Mouse (Mus musculus): ENCODE measurements around the gene Hipk2. TPM values are rescaled to one million over a fixed set of nuclear protein-coding genes. Genes with fewer than 3 reads are reported as not detected.

Hipk2 gene
- polyA plus RNA-seq, 1 experiment, result 33.9 TPM

DNA sequence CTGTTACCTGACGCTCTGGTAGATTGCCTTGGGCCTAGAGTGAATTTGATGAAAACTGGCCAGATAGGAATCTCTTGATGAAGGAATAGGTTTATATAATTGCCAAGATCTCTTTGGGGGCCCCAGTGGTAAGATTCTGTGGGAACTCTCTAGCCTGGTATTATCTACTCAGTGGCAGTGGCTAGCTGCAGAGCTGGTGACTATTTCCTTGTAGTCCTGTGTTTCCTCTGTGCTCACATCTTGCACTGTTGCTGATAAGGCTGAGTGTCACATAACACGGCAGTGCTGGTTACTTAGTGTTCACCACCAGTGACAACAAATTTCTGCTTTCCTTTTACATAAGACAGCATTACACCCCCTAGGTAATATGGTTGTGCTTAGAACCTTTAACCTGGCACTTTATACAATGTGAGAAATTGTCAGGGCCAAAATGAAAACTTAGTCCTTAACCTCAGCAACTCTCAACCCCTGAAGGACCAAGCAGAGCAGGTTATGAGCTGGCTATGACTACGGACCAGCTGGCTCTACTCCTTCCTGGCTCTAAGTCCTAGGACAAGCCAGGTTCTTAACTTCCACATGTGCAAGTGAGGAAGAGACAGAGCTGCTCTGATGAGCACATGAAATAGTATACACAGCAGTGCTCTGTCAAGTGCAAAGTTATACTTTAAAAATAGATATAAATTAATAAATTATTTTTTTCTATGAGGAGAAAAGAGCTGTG is 80.7 kb downstream of the Hipk2 start:
- TF ChIP-seq CTCF (IDR thresholded peaks at IDR 0.05; ENCODE audit: control insufficient read depth, insufficient read depth, insufficient replicate concordance, low read depth, low read length), result no peak
- no peak for TF ChIP-seq POLR2A (IDR thresholded peaks at IDR 0.05; ENCODE audit: control insufficient read depth, low read depth, low read length)

GRCm38 (mm10) chr6:38792966-38793365 is 83.0 kb downstream of the Hipk2 start:
- no peak overlapping the region for H3K27ac ChIP-seq (ENCODE audit: control insufficient read depth, insufficient read depth, low read depth, low read length)
- TF ChIP-seq CTCF (IDR thresholded peaks at IDR 0.05; ENCODE audit: control insufficient read depth, insufficient read depth, insufficient replicate concordance, low read depth, low read length) (no peak), POLR2A (IDR thresholded peaks at IDR 0.05; ENCODE audit: control insufficient read depth, low read depth, low read length) (no peak)
- H3K4me3 ChIP-seq (ENCODE audit: control insufficient read depth, low read depth, low read length), result no peak overlapping the region
- H3K4me1 ChIP-seq (ENCODE audit: control insufficient read depth, insufficient read depth, low read length), result no peaks in the 10 kb centered on the region
- H3K27me3 ChIP-seq (ENCODE audit: control insufficient read depth, insufficient read depth, low read length), result no peaks in the 10 kb centered on the region
- no peaks in the 10 kb centered on the region for H3K36me3 ChIP-seq (ENCODE audit: control insufficient read depth, insufficient read depth, low read length)

More for the DNA sequence above, 80.7 kb downstream of the Hipk2 start:
- Histone ChIP-seq H3K4me3 (ENCODE audit: control insufficient read depth, low read depth, low read length) (no peak overlapping the region), H3K27me3 (ENCODE audit: control insufficient read depth, insufficient read depth, low read length) (no peaks in the 10 kb centered on the region), H3K27ac (ENCODE audit: control insufficient read depth, insufficient read depth, low read depth, low read length) (no peak overlapping the region), H3K4me1 (ENCODE audit: control insufficient read depth, insufficient read depth, low read length) (no peaks in the 10 kb centered on the region), H3K36me3 (ENCODE audit: control insufficient read depth, insufficient read depth, low read length) (no peaks in the 10 kb centered on the region)

- Histone ChIP-seq H3K27ac (ENCODE audit: control insufficient read depth, insufficient read depth, low read depth, low read length) (no peak overlapping the region), H3K4me1 (ENCODE audit: control insufficient read depth, insufficient read depth, low read length) (no peaks in the 10 kb centered on the region), H3K36me3 (ENCODE audit: control insufficient read depth, insufficient read depth, low read length) (no peaks in the 10 kb centered on the region), H3K4me3 (ENCODE audit: control insufficient read depth, low read depth, low read length) (no peak overlapping the region), H3K27me3 (ENCODE audit: control insufficient read depth, insufficient read depth, low read length) (no peaks in the 10 kb centered on the region)
- TF ChIP-seq POLR2A (IDR thresholded peaks at IDR 0.05; ENCODE audit: control insufficient read depth, low read depth, low read length) (no peak), CTCF (IDR thresholded peaks at IDR 0.05; ENCODE audit: control insufficient read depth, insufficient read depth, insufficient replicate concordance, low read depth, low read length) (no peak)
Measured at GRCm38 (mm10) chr6:38789221-38789810, 86.6 kb downstream of the Hipk2 start.

DNA sequence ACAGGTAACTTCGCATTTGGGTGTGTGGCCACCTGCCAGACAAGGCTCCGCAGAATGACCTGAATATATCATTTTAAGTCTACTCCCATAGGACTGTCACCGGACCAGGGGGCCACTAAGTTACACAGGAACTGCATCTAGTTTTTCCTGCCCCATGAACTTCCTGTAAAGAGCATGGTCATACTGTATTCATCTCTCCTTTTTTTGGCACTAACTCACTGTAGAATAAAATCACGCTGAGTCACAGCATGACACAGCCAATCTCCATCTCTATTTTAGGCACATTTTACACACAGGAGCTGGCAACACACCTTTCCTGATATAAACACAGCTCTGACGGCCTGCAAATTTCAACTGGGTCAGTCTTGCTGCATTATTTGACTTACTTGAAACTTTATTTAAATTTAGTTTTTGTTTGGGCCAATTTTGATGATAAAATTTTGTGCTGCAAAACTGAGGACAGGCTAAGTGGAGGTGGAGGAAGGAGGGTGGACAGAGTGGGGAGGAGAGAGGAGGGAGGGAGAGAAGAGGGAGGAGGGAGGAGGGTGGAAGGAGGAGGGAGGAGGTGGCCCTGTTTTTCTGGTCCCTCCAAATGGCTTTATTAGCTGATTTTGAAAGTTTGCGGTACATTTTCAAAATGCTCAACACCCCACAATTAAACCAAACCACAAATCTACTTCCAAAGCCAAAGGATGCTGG is 88.0 kb downstream of the Hipk2 start:
- TF ChIP-seq POLR2A (IDR thresholded peaks at IDR 0.05; ENCODE audit: control insufficient read depth, low read depth, low read length) (no peak), CTCF (IDR thresholded peaks at IDR 0.05; ENCODE audit: control insufficient read depth, insufficient read depth, insufficient replicate concordance, low read depth, low read length) (no peak)
- H3K27me3 ChIP-seq (ENCODE audit: control insufficient read depth, insufficient read depth, low read length), result no peaks in the 10 kb centered on the region
- no peak overlapping the region for H3K4me3 ChIP-seq (ENCODE audit: control insufficient read depth, low read depth, low read length)
- no peak overlapping the region for H3K27ac ChIP-seq (ENCODE audit: control insufficient read depth, insufficient read depth, low read depth, low read length)
- no peaks in the 10 kb centered on the region for H3K4me1 ChIP-seq (ENCODE audit: control insufficient read depth, insufficient read depth, low read length)
- H3K36me3 ChIP-seq (ENCODE audit: control insufficient read depth, insufficient read depth, low read length), result no peaks in the 10 kb centered on the region

- Histone ChIP-seq H3K36me3 (ENCODE audit: control insufficient read depth, insufficient read depth, low read length) (no peaks in the 10 kb centered on the region), H3K4me1 (ENCODE audit: control insufficient read depth, insufficient read depth, low read length) (no peaks in the 10 kb centered on the region), H3K27me3 (ENCODE audit: control insufficient read depth, insufficient read depth, low read length) (no peaks in the 10 kb centered on the region), H3K27ac (ENCODE audit: control insufficient read depth, insufficient read depth, low read depth, low read length) (no peak overlapping the region), H3K4me3 (ENCODE audit: control insufficient read depth, low read depth, low read length) (no peak overlapping the region)
- TF ChIP-seq CTCF (IDR thresholded peaks at IDR 0.05; ENCODE audit: control insufficient read depth, insufficient read depth, insufficient replicate concordance, low read depth, low read length) (no peak), POLR2A (IDR thresholded peaks at IDR 0.05; ENCODE audit: control insufficient read depth, low read depth, low read length) (no peak)
Measured at GRCm38 (mm10) chr6:38787134-38787533, 88.8 kb downstream of the Hipk2 start.

GRCm38 (mm10) chr6:38785747-38786146 is 90.2 kb downstream of the Hipk2 start:
- TF ChIP-seq CTCF (IDR thresholded peaks at IDR 0.05; ENCODE audit: control insufficient read depth, insufficient read depth, insufficient replicate concordance, low read depth, low read length) (no peak), POLR2A (IDR thresholded peaks at IDR 0.05; ENCODE audit: control insufficient read depth, low read depth, low read length) (no peak)
- no peaks in the 10 kb centered on the region for H3K36me3 ChIP-seq (ENCODE audit: control insufficient read depth, insufficient read depth, low read length)

GRCm38 (mm10) chr6:38779411-38779810 is 96.6 kb downstream of the Hipk2 start:
- Histone ChIP-seq H3K27ac (ENCODE audit: control insufficient read depth, insufficient read depth, low read depth, low read length) (no peak overlapping the region), H3K27me3 (ENCODE audit: control insufficient read depth, insufficient read depth, low read length) (no peaks in the 10 kb centered on the region), H3K36me3 (ENCODE audit: control insufficient read depth, insufficient read depth, low read length) (no peaks in the 10 kb centered on the region), H3K4me3 (ENCODE audit: control insufficient read depth, low read depth, low read length) (no peak overlapping the region), H3K4me1 (ENCODE audit: control insufficient read depth, insufficient read depth, low read length) (no peaks in the 10 kb centered on the region)
- TF ChIP-seq CTCF (IDR thresholded peaks at IDR 0.05; ENCODE audit: control insufficient read depth, insufficient read depth, insufficient replicate concordance, low read depth, low read length), result no peak
- no peak for TF ChIP-seq POLR2A (IDR thresholded peaks at IDR 0.05; ENCODE audit: control insufficient read depth, low read depth, low read length)

More at GRCm38 (mm10) chr6:38785747-38786146, 90.2 kb downstream of the Hipk2 start:
- H3K4me1 ChIP-seq (ENCODE audit: control insufficient read depth, insufficient read depth, low read length), result no peaks in the 10 kb centered on the region
- H3K27ac ChIP-seq (ENCODE audit: control insufficient read depth, insufficient read depth, low read depth, low read length), result no peak overlapping the region
- no peak overlapping the region for H3K4me3 ChIP-seq (ENCODE audit: control insufficient read depth, low read depth, low read length)
- no peaks in the 10 kb centered on the region for H3K27me3 ChIP-seq (ENCODE audit: control insufficient read depth, insufficient read depth, low read length)

All from testis, adult 2 months (tissue).